Mouse (Mus musculus): ENCODE data around the gene Cacnb2. TPM values are rescaled to one million over a fixed set of nuclear protein-coding genes. Genes with fewer than 3 reads are reported as not detected.
A peak's percentile ranks its signal among the peaks of the same experiment; 100 is the strongest.

Gene Cacnb2
- polyA plus RNA-seq, 1 experiment from 2014 or later: 1.2 TPM

- no peak overlapping the region for H3K9ac ChIP-seq (ENCODE audit: low read length)
- no peak overlapping the region for H3K27ac ChIP-seq (ENCODE audit: low read depth, low read length)
- no peak overlapping the region for H3K4me3 ChIP-seq (ENCODE audit: low read depth, low read length)
- no peaks in the 10 kb centered on the region for H3K9me3 ChIP-seq (ENCODE audit: control insufficient read depth, low read length)
- no peaks in the 10 kb centered on the region for H3K4me1 ChIP-seq (ENCODE audit: control insufficient read depth, insufficient read depth, low read length)
- WGBS: 88% methylated on average over 1 of the region's 1 CpGs
- H3K36me3 ChIP-seq (ENCODE audit: control insufficient read depth, insufficient read depth, low read length): no peaks in the 10 kb centered on the region; the same call in 1 of the 2 replicates
- peak; percentile 67 for ATAC-seq (ENCODE audit: insufficient read depth, low FRiP score, low TSS enrichment)
- no peaks in the 10 kb centered on the region for H3K27me3 ChIP-seq (ENCODE audit: control insufficient read depth, insufficient read depth, low read length)
- no peak for DNase-seq (ENCODE audit: low spot score)
- no peak overlapping the region for H3K4me2 ChIP-seq (ENCODE audit: low read depth)
These were observed 424.9 kb downstream of the Cacnb2 start for GRCm38 (mm10) chr2:15027816-15028215.

Other genes with a start within 250 kb of the Cacnb2 start
- gene Slc39a12, start 214.8 kb upstream of the Cacnb2 start, polyA plus RNA-seq (2014; fragmentation: Nextera tagmentation; extraction: Ambion mirVana): 0.36 TPM in 1 of 2 replicates, not detected in the other